Mouse (Mus musculus) midbrain, postnatal 0 days (tissue): ENCODE measurements around the gene Tspan32. TPM values are rescaled to one million over a fixed set of nuclear protein-coding genes. Genes with fewer than 3 reads are reported as not detected.

Experiments
- ATAC-seq: fragments of 200-750 bp; cut with Nextera tagmentation; 2 replicates; pipeline ENCODE4 v1.8.0; 2017; ENCODE audit warnings: moderate number of reproducible peaks, mild to moderate bottlenecking, moderate TSS enrichment, moderate library complexity; ENCODE audit not compliant: low FRiP score
- DNase-seq: peaks from one replicate; pipeline ENCODE4 v3.0.0-alpha.2; 2015; ENCODE audit warnings: low spot score
- H3K27ac ChIP-seq: fragments of 300-500 bp; sonication (generic); 2 replicates; pipeline ENCODE4 v1.5.1; 2014; ENCODE audit warnings: low read depth, mild to moderate bottlenecking, low read length, mixed read lengths
- H3K27me3 ChIP-seq: fragments of 300-500 bp; sonication (generic); 2 replicates; pipeline ENCODE4 v1.6.1; 2014; ENCODE audit warnings: low read length, control low read depth, mixed read lengths; ENCODE audit not compliant: insufficient read depth
- H3K36me3 ChIP-seq: fragments of 300-500 bp; sonication (generic); 2 replicates; pipeline ENCODE4 v1.6.1; 2014; ENCODE audit warnings: low read length, control low read depth, mixed read lengths; ENCODE audit not compliant: insufficient read depth
- H3K4me1 ChIP-seq: fragments of 300-500 bp; sonication (generic); 2 replicates; pipeline ENCODE4 v1.6.1; 2014; ENCODE audit warnings: mild to moderate bottlenecking, control low read depth, antibody characterized with exemption, low read length, mixed read lengths; ENCODE audit not compliant: insufficient read depth
- H3K4me2 ChIP-seq: fragments of 300-500 bp; sonication (generic); 2 replicates; pipeline ENCODE4 v1.6.1; 2014; ENCODE audit warnings: low read depth, mild to moderate bottlenecking, low read length, mixed read lengths; ENCODE audit not compliant: poor library complexity, severe bottlenecking
- H3K4me3 ChIP-seq: fragments of 300-500 bp; sonication (generic); 2 replicates; pipeline ENCODE4 v1.5.1; 2014; ENCODE audit warnings: low read depth, mild to moderate bottlenecking, low read length, moderate library complexity
- H3K9ac ChIP-seq: fragments of 300-500 bp; sonication (generic); replicated peaks from 2 replicates; pipeline ENCODE4 v1.6.1; 2014; ENCODE audit warnings: mild to moderate bottlenecking, low read length, moderate library complexity, mixed read lengths; ENCODE audit not compliant: poor library complexity, severe bottlenecking
- H3K9me3 ChIP-seq: fragments of 300-500 bp; sonication (generic); 2 replicates; pipeline ENCODE4 v1.6.1; 2016; ENCODE audit warnings: low read length, control low read depth
- CTCF ChIP-seq: IDR thresholded peaks from 2 replicates; pipeline ENCODE4 v1.5.1; 2016; ENCODE audit warnings: antibody characterized with exemption, mild to moderate bottlenecking
- WGBS: fragments of 180-500 bp; shearing (Covaris S2); extraction: QIAGEN DNeasy Blood & Tissue Kit; methylation state at CpG from one replicate; pipeline ENCODE4 v1.1.7; 2014; 5-methylcytosine and 5-hydroxymethylcytosine counted together
- polyA plus RNA-seq: library from polyadenylated mRNA; unstranded; fragments of >200 nt; fragmentation: Nextera tagmentation; extraction: Ambion mirVana; gene quantifications from 2 replicates; pipeline ENCODE4 v1.2.1, GENCODE M21; 2015
- total RNA-seq: library from RNA; depleted of rRNA; stranded (reverse); fragments of >200 nt; gene quantifications from 2 replicates; pipeline ENCODE4 v1.2.3, GENCODE M21; 2014

Gene Tspan32
- total and polyA plus RNA-seq, 2 experiments from 2014 or later: 0.37 to 0.38 TPM

DNA sequence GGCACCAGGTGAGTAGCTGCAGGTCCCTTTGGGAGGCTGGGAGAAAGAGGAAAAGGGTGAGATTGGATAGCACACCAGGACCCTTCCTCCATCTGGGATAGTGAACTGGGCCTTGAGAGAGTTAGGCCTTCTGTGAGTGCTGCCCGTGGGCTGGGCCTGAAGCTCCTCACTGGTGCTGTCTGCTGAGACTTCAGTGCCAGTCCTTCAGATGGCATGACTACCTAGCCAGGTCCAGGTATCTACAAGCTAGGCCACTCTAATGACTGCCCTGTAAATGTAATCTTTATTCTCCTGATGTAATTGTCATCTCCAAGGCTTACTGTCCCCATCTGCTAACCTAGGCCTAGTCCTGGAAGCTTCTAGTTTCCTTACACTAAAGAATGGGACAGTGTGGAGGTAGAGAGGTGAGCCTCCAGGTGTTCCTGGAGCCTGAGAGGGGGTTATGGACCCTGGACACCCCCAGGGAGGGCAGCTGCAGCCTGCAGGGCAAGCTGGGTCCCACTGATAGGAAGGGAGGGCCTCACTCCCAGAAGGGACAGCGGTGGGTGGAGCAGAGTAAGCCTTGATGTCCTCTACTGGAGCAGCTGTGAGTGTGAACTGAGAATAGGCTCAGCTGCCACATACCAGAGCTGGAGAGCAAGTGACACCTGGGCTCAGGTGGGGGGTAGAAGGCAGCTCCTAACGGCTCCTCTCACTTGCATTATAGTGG, 9.1 kb upstream of the Tspan32 start:
- Histone ChIP-seq H3K9ac (no peak overlapping the region), H3K9me3 (no peaks in the 10 kb centered on the region), H3K27ac (no peak overlapping the region), H3K4me3 (no peak overlapping the region), H3K4me2 (no peak overlapping the region), H3K36me3 (no peaks in the 10 kb centered on the region), H3K4me1 (no peaks in the 10 kb centered on the region), H3K27me3 (no peaks in the 10 kb centered on the region)
- TF ChIP-seq CTCF: no peak
- no peak for ATAC-seq
- no peak for DNase-seq
- 69% methylated on average over 3 of the region's 3 CpGs for WGBS

- DNase-seq: no peak
- H3K27ac ChIP-seq: no peak overlapping the region
- no peaks in the 10 kb centered on the region for H3K9me3 ChIP-seq
- no peaks in the 10 kb centered on the region for H3K36me3 ChIP-seq
- H3K4me1 ChIP-seq: no peaks in the 10 kb centered on the region
- H3K9ac ChIP-seq: no peak overlapping the region
- H3K27me3 ChIP-seq: no peaks in the 10 kb centered on the region
- no peak overlapping the region for H3K4me2 ChIP-seq
- H3K4me3 ChIP-seq: no peak overlapping the region
- ATAC-seq: no peak
- WGBS: 82% methylated on average over 2 of the region's 2 CpGs
- TF ChIP-seq CTCF: no peak
Observed at GRCm38 (mm10) chr7:142996998-142997397, 7.8 kb upstream of the Tspan32 start.

- WGBS: 84% methylated on average over 3 of the region's 3 CpGs
- no peak overlapping the region for H3K27ac ChIP-seq
- no peak for TF ChIP-seq CTCF
- no peaks in the 10 kb centered on the region for H3K27me3 ChIP-seq
- no peaks in the 10 kb centered on the region for H3K4me1 ChIP-seq
- no peak overlapping the region for H3K4me2 ChIP-seq
- no peak overlapping the region for H3K9ac ChIP-seq
- DNase-seq: no peak
- H3K36me3 ChIP-seq: no peaks in the 10 kb centered on the region
- H3K4me3 ChIP-seq: no peak overlapping the region
- no peak for ATAC-seq
- no peaks in the 10 kb centered on the region for H3K9me3 ChIP-seq
Observed at GRCm38 (mm10) chr7:142997403-142998150, 7.3 kb upstream of the Tspan32 start.

GRCm38 (mm10) chr7:143002679-143003078, 2.2 kb upstream of the Tspan32 start:
- Histone ChIP-seq H3K27ac (no peak overlapping the region), H3K9ac (no peak overlapping the region), H3K9me3 (no peaks in the 10 kb centered on the region), H3K4me2 (no peak overlapping the region), H3K36me3 (no peaks in the 10 kb centered on the region), H3K4me3 (no peak overlapping the region), H3K27me3 (no peaks in the 10 kb centered on the region), H3K4me1 (no peaks in the 10 kb centered on the region)
- WGBS: 41% methylated on average over 3 of the region's 3 CpGs
- ATAC-seq: no peak
- DNase-seq: no peak
- TF ChIP-seq CTCF: peak; percentile 45

DNA sequence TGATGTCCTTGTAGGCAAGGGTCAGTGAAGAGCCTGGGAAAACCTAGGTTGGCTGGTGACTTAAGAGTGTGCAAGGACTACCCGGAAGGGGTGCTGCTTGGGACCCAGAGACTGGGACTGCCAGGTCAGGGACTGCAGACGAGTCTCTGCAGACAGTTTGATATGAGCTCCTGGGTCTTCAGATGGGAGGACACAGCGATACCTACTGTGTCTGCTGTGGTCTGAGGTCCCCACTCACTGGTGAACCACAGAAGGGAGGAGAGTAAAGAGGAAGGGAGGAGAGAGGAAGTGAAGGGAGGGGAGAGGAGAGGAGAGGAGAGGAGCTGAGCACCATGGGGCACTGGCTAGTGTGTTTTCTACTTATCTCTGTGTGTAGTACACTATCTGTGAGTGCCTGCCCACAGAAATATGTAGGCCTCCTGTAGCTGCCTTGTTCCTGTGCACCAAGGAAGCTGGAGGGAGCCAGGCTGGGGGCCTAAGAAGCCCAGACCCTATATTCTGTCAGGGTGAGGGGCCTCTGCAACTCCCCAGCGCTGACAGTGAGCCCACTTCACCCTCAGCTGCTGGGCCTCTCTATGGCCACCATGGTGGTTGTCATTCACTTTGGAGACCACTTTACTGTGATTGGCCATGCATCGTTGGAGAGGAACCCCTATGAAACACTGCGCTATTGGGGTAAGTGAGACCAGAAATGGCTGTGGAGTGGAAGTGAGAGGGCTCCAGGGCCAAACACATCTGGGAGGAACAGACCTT, 674 bp downstream of the Tspan32 start:
- DNase-seq: no peak
- H3K4me1 ChIP-seq: no peaks in the 10 kb centered on the region
- no peak overlapping the region for H3K4me2 ChIP-seq
- H3K4me3 ChIP-seq: no peak overlapping the region
- H3K27ac ChIP-seq: no peak overlapping the region
- no peaks in the 10 kb centered on the region for H3K27me3 ChIP-seq
- WGBS: 88% methylated on average over 6 of the region's 6 CpGs
- H3K9me3 ChIP-seq: no peaks in the 10 kb centered on the region
- no peaks in the 10 kb centered on the region for H3K36me3 ChIP-seq
- TF ChIP-seq CTCF: no peak
- ATAC-seq: no peak
- H3K9ac ChIP-seq: no peak overlapping the region
